Mouse (Mus musculus) testis, adult 2 months (tissue): ENCODE results near the gene Rab15. TPM values are rescaled to one million over a fixed set of nuclear protein-coding genes. Genes with fewer than 3 reads are reported as not detected.
"Not testable (repeated sequence)": the region's sequence is repeated elsewhere in the genome, so short reads cannot be mapped to it uniquely, and the experiment has no call there.

ENCODE experiments used
- H3K27ac ChIP-seq: fragments of 200-500 bp; 2 replicates; pipeline ENCODE4 v1.5.1; 2012; ENCODE audit warnings: low read depth, low read length; ENCODE audit not compliant: control insufficient read depth, insufficient read depth
- H3K27me3 ChIP-seq: fragments of 200-500 bp; 2 replicates; pipeline ENCODE4 v1.6.1; 2012; ENCODE audit warnings: mild to moderate bottlenecking, low read length, moderate library complexity; ENCODE audit not compliant: control insufficient read depth, insufficient read depth
- H3K36me3 ChIP-seq: fragments of 200-500 bp; 2 replicates; pipeline ENCODE4 v1.6.1; 2012; ENCODE audit warnings: mild to moderate bottlenecking, low read length; ENCODE audit not compliant: control insufficient read depth, insufficient read depth
- H3K4me1 ChIP-seq: fragments of 200-500 bp; 2 replicates; pipeline ENCODE4 v1.6.1; 2012; ENCODE audit warnings: low read length; ENCODE audit not compliant: control insufficient read depth, insufficient read depth
- H3K4me3 ChIP-seq: fragments of 200-500 bp; 2 replicates; pipeline ENCODE4 v1.5.1; 2012; ENCODE audit warnings: low read depth, mild to moderate bottlenecking, low read length, moderate library complexity, mixed read lengths; ENCODE audit not compliant: control insufficient read depth
- CTCF ChIP-seq: fragments of 200-500 bp; IDR thresholded peaks from 2 replicates; pipeline ENCODE4 v1.5.1; 2012; ENCODE audit warnings: low read depth, mild to moderate bottlenecking, inconsistent platforms, low read length, moderate library complexity; ENCODE audit not compliant: control insufficient read depth, insufficient read depth, insufficient replicate concordance
- POLR2A ChIP-seq: fragments of 200-500 bp; IDR thresholded peaks from 2 replicates; pipeline ENCODE4 v1.6.1; 2012; ENCODE audit warnings: low read depth, mild to moderate bottlenecking, inconsistent platforms, low read length, moderate library complexity; ENCODE audit not compliant: control insufficient read depth
- polyA plus RNA-seq: library from polyadenylated mRNA; depleted of rRNA; stranded (reverse); fragments of >200 nt; gene quantifications from 2 replicates; pipeline ENCODE4 v1.2.3, GENCODE M21; 2012

Gene Rab15
- polyA plus RNA-seq, 1 experiment, result 0.32 TPM

DNA sequence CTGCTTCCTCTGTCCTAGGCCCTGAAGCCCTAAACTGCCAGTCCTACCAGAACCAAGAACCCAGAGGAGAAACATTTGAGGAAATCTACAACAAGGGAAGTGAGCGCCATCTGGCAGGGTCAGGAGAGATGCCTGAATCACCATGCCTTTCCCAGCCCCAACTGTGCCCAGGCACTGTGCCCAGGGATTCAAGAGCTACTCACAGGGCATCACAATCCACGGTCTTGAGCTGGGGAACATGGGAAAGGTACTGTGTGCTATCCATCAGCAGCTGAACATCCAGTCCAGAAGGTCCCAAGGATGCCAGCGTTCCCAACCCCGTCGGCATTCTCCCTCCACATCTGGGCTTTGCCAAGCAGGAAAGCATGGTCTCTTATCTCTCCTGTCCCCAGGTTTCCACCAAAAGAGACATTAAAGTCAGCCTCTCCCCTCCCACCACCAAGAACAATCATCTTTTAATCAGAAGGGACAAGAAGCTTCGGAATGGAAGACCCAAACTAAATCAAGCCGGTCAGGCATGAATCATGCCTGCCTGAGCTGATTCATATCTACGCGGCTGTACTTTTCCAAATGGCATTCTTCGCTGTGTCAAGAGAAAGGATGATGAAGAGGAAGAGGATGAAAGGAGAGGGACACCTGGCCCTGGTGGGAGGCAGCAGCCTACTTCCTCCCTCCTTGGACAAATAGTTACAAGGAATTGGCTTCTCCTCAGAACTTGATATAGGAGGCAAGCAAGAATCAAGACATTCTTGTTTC is 17.5 kb downstream of the Rab15 start:
- Histone ChIP-seq H3K4me1 (no peaks in the 10 kb centered on the region), H3K27me3 (no peaks in the 10 kb centered on the region), H3K27ac (no peak overlapping the region), H3K36me3 (no peaks in the 10 kb centered on the region), H3K4me3 (no peak overlapping the region)
- TF ChIP-seq CTCF (no peak), POLR2A (no peak)

DNA sequence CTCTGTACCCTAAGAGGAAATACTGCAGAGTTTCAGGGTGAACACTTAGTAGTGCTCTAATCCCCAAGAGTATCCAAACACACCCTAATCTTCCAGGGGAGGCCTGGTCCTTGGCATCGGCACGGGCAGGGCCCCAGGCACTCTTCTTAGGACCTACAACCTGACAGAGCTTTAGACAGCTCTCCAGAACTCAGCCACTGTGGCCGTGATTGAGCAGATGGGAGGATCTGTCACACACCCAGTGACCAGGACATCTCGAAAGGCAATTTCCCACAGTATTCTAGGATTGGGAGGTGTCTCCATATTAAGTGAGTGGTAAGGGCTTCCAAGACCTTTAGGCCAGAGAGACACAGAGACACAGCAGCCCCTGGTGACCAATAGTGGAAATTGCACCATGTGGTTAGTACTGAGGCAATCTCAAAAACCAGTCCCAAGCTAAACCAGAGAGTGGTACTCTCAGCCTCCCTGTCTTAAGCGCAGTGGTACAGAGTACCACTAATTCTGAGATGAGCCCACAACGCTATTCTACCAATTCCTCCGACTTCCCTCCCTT is 18.9 kb downstream of the Rab15 start:
- Histone ChIP-seq H3K27me3 (no peaks in the 10 kb centered on the region), H3K4me1 (no peaks in the 10 kb centered on the region), H3K27ac (no peak overlapping the region), H3K4me3 (no peak overlapping the region), H3K36me3 (no peaks in the 10 kb centered on the region)
- TF ChIP-seq POLR2A (no peak), CTCF (no peak)

DNA sequence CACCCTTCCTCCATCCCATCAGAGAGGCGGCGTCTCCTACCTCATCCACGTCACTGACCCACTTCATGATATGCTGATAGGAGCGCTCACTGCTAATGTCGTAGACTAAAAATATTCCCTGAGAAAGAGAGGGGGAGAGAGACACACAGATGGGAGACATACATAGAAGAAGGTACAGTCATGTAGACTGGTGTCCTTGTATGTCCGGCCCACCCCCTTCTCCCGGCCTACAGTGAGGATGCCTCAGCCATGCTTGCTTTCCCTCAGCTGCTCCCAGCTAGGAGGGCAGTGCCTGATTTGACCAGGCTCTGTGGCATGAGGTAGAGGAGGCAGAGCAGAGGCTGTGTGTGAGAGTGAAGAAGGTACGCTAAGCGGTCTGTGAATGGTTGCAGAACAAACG is 19.7 kb downstream of the Rab15 start:
- no peaks in the 10 kb centered on the region for H3K27me3 ChIP-seq
- H3K4me1 ChIP-seq, result 0 out of 2 replicates have a peak, but pooled peaks cover under 1% of the 10 kb centered on the region
- no peak overlapping the region for H3K27ac ChIP-seq
- no peaks in the 10 kb centered on the region for H3K36me3 ChIP-seq
- TF ChIP-seq POLR2A (no peak), CTCF (no peak)
- no peak overlapping the region for H3K4me3 ChIP-seq

DNA sequence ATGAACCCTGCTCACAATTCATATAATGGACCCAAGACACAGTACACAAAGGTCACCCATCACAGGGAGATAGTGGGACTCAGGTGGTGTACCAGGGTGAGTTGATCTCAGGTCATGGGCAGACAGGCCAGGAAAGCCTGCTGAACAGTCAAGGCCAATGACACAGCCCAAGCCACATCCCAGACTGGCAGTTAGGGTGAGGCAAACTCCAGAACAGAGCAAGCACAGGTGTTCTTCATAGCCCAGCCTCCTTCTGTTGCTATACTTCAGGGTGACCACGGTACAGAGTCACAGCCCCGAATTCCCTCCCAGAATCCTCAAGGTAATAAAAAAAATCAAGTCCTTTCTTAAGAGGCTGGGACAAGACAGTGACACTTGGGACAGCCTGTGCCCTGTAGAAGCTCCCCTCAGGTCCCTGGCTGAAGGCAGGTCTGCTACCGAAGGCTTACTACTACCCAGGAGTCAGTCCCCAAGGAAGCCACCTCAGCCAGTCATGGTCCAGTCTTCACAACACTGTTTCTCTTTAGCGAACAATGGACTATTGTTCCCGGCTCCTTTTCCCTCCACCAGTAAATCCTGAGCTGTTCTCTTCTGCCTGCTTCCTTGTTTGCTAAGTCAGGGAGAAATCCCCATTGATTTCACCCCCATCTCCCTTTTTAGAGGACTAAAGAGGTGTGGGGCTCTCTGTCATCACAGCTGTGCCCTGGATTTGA is 24.5 kb downstream of the Rab15 start:
- Histone ChIP-seq H3K4me1 (0 out of 2 replicates have a peak, but pooled peaks cover 2% of the 10 kb centered on the region), H3K27me3 (no peaks in the 10 kb centered on the region), H3K4me3 (no peak overlapping the region), H3K36me3 (no peaks in the 10 kb centered on the region), H3K27ac (no peak overlapping the region)
- TF ChIP-seq POLR2A (no peak), CTCF (no peak)

DNA sequence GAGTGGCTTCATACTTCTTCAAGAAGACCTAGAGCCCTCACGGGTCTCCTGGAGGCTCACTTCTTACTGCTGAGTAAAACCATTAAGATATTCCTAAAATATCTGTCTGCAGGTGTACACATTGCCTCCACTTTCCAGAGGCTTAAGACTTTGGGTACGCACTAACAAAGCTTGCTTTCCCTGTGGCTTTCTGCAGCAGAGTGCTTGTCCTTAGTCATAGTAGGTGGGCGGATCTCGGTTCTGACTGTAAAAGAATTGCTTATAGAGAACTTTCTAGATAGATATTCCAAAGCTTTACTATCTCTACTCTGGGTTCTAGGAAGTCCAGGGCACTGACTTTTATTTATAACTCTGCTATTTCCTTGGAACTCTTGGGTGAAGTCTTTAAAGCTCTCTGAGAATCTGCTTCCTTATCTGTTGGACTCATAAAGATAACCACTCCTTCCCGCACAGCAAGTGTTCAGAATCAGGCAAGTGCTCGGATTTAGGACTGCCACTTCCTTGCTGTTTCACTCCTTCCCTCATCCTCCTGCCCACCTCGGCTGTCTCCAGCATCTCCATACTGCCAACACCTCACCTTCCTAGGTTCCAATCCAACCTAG is 25.7 kb downstream of the Rab15 start:
- 0 out of 2 replicates have a peak, but pooled peaks cover 2% of the 10 kb centered on the region for H3K4me1 ChIP-seq
- H3K27ac ChIP-seq, result no peak overlapping the region
- H3K36me3 ChIP-seq, result no peaks in the 10 kb centered on the region
- no peak overlapping the region for H3K4me3 ChIP-seq
- H3K27me3 ChIP-seq, result no peaks in the 10 kb centered on the region
- no peak for TF ChIP-seq POLR2A
- no peak for TF ChIP-seq CTCF

DNA sequence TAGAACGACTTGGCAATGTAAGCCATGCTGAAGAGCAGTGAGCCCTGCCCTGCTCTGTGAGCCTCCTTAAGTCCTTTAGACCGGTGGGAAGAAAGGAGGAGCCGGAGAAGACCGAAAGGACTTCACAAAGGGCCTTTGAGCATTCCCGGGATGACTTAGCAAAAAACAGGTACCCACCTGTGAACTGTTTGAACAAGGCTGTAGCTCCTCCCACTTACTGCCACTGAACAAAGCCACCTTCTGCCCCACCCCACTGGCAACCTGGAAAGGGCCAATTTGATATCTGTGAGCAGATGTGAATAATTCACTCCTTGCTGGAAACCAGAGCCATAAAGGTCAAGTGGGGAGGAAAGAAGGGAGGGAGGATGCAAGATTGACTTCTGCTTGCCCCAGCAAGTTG is 27.4 kb downstream of the Rab15 start, which contains the start of gene Gpx2:
Gpx2 (minus strand) TSS at position 205 of the 400 bp plus-strand sequence.
- Histone ChIP-seq H3K4me1 (0 out of 2 replicates have a peak, but pooled peaks cover 2% of the 10 kb centered on the region), H3K27ac (no peak within 1 kb of the TSS), H3K27me3 (no peaks in the 10 kb centered on the region), H3K4me3 (no peak within 1 kb of the TSS), H3K36me3 (no peaks in the 10 kb centered on the region)
- TF ChIP-seq POLR2A, result no peak
- no peak for TF ChIP-seq CTCF

DNA sequence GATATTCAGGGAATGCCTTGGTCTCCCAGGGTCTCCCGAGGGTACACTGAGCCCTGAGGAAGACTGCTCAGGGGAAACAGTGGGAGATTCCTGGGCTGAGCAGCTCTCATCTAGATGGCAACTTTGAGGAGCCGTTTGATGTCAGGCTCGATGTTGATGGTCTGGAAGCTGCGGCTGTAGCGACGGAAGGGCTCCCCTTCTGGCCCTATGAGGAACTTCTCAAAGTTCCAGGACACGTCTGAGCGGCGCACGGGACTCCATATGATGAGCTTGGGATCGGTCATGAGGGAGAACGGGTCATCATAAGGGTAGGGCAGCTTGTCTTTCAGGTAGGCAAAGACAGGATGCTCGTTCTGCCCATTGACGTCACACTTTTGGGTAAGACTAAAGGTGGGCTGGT is 30.2 kb downstream of the Rab15 start:
- H3K4me1 ChIP-seq, H3K36me3 ChIP-seq, H3K27me3 ChIP-seq, H3K27ac ChIP-seq, H3K4me3 ChIP-seq: not testable (repeated sequence)
